Mouse (Mus musculus) effector memory CD4-positive, alpha-beta T cell, adult 7 months (primary cell): Measurements from ENCODE around the gene Gm765. TPM values are rescaled to one million over a fixed set of nuclear protein-coding genes. Genes with fewer than 3 reads are reported as not detected.

Experiments used
- polyA plus RNA-seq: library from polyadenylated mRNA; unstranded; fragments of 100-300 nt; shearing (Covaris generic); gene quantifications from one replicate; pipeline ENCODE4 v1.2.1, GENCODE M21; 2017

The Gm765 gene
- polyA plus RNA-seq = not detected

GRCm38 (mm10) chr6:98342654-98343053, at the start of gene Gm765:
Gm765 (minus strand) TSS chr6:98342754.

